Mouse (Mus musculus): ENCODE results near the gene Spata31d1b.

Gene Spata31d1b

DNA sequence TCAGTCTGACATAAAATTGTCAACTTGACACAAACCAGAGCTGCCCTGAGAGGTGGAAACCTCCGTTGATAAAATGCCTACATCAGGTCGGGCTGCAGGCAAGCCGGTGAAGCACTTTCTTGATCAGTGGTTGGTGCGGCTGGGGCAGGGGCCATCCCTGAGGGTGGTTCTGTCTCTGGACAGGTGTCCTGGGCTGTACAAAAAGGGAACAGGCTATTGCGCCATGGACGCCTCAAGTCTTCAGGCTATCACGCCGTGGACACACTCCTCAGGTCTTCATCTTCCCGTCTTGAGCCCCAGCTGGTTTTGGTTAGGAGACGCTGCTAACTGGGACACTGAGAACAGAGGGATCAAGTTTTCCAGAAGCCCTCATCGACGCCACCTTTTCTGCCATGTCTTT lies 38.2 kb downstream of the Spata31d1b start:
- no peak for DNase-seq (ENCODE audit: low read depth)

DNA sequence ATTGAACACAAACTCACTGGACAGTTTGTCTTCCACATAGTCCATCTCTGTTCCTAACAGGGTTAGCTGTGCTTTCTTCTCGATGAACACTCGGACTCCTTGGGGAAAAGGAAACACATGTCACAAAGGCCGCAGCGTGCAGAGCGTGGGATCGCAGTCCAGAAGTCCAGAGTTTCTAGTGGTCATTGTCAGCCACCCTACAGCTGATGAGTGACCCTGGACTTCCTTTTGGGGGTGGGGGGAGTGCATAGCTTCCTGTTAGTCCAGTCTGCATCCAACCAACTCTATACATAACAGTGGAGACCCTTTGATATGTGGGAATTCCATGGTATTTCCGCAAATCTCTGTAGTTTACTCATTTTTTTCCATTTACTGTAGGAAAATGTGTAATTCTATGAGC lies 44.8 kb downstream of the Spata31d1b start:
- DNase-seq (ENCODE audit: low read depth) = no peak

DNA sequence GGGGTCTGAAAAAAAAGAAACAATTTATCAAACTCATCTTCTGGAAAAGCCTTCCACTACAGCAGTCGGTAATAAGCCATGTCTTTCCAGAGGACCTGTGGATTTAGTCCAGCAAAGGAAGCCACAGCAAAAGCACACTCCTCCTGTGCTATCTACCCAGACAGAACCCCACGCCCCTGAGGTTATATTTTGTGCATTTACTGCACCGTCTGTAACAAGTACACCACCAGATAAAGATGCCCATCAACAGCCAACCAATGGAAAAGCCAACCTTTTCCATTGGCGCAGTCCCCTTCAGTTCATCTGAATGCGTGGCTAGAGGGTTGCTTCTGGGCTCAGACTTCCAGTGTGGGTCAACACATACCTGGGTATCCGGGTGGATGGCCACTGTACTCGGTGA lies 50.7 kb downstream of the Spata31d1b start:
- no peak for DNase-seq (ENCODE audit: low read depth)

DNA sequence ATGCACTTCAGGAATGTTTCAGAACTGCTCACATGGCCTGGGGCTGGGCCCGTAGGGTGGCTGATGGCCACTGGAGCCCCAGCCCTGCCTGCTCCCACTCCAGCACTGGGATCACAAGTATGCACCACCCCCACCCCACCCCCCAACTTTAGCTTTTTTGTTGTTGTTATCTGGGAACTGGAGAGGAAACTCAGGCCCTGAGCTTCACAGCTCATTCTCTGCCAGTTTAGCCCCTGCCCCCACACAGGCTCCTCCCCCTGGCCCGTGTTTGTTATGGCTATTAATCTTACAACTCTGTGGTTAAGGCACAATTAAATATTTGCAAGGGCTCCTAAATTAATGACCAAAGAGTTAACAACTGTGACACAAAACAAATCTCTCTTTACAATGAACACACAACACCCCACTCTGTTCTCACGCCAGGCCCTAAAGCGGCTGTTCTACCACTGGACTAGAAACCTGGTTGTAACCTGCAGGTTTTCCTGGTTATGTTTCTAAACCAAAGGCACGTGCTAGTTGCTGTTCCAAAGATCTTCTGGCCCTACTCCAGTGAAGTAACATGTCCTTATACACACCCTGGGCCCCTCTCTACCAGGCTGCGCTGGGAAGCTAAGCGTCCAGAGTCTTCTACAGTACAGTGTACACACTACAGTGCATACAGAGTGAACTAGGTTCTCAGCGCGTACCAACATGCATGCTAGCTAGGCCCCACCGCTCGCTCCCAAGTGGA lies 54.9 kb downstream of the Spata31d1b start:
- no peak for DNase-seq (ENCODE audit: low read depth)

DNA sequence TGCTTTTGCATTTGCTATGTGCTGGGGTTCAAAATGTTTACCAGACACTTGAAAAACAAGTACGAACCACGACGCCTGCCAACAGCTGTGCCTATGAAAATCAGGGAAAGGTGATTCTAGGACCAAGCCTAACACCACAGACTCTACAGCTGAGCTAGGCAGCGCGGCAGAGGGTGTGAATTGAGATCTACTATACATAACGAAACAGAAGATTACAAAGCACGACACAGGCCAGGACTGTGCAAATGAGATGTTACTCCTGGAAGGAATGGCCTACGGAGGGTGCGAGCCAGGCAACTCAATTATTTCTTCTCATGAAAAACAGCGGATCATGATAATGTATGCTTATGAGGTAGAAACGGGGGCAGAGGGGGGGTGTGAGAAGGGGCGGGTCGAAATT lies 56.4 kb downstream of the Spata31d1b start:
- DNase-seq (ENCODE audit: low read depth) = no peak

Data from fibroblast of lung, adult 2 months (primary cell).